In genomic region chr12:8897140-8897539, GRCm38 (mm10) we compare ENCODE assay signal across 16 mouse cellular contexts. TPM values are rescaled to one million over a fixed set of nuclear protein-coding genes. Genes with fewer than 3 reads are reported as not detected.
DNase-seq lines count a peak whose midpoint lies in the region; ATAC-seq lines count a peak whose summit lies in the region.
"Had no signal": no experiment of that assay in that cellular context is flagged by ENCODE, and none has a peak within 500 bp of the region (broad histone marks: within the 10 kb centered on the region; RNA-seq: fewer than 3 reads in every experiment).

No protein-coding gene starts in this region.

- no peaks in the 10 kb centered on the region for H3K27me3 ChIP-seq in heart, embryonic 16.5 days (ENCODE audit: control insufficient read depth, insufficient read depth, low read length)
- H3K27me3 ChIP-seq in limb, embryonic 10.5 days (ENCODE audit: low read depth, poor library complexity, severe bottlenecking): no peaks in the 10 kb centered on the region
- H3K27me3 ChIP-seq in forebrain, embryonic 12.5 days: no peaks in the 10 kb centered on the region
- H3K27me3 ChIP-seq: forebrain, embryonic 15.5 days; neural tube, embryonic 15.5 days had no signal

- H3K9me3 ChIP-seq in heart, embryonic 16.5 days (replicated peaks; ENCODE audit: control insufficient read depth, low read length): no peaks in the 10 kb centered on the region
- no peaks in the 10 kb centered on the region for H3K9me3 ChIP-seq in limb, embryonic 10.5 days (replicated peaks)
- H3K9me3 ChIP-seq in forebrain, embryonic 12.5 days: no peaks in the 10 kb centered on the region
- H3K9me3 ChIP-seq: forebrain, embryonic 15.5 days; liver, embryonic 13.5 days; neural tube, embryonic 15.5 days had no signal

- no peaks in the 10 kb centered on the region for H3K36me3 ChIP-seq in heart, embryonic 16.5 days (ENCODE audit: control insufficient read depth, insufficient read depth)
- H3K36me3 ChIP-seq in limb, embryonic 10.5 days: no peaks in the 10 kb centered on the region
- H3K36me3 ChIP-seq in forebrain, embryonic 12.5 days (replicated peaks): no peaks in the 10 kb centered on the region
- H3K36me3 ChIP-seq: forebrain, embryonic 15.5 days; liver, embryonic 13.5 days; neural tube, embryonic 15.5 days had no signal

- DNase-seq in embryo, embryonic 10 days (ENCODE audit: low spot score): peak; percentile 57
- no peak for DNase-seq in embryo, embryonic 9.5 days (ENCODE audit: extremely low spot score)
- DNase-seq in heart, postnatal 14 days: no peak
- DNase-seq in ZHBTc4 (ENCODE audit: low read depth, low spot score): peak; percentile 40
- DNase-seq in limb, embryonic 10.5 days (ENCODE audit: low spot score): no peak
- DNase-seq in testis, postnatal 14 days (ENCODE audit: low spot score): no peak
- DNase-seq: cerebellum, postnatal 10 days; gastrocnemius, postnatal 10 days; kidney, postnatal 36 days; liver, embryonic 13.5 days; retina, postnatal 1 day had no signal

- no peak overlapping the region for H3K9ac ChIP-seq in heart, embryonic 16.5 days (ENCODE audit: low read length)
- H3K9ac ChIP-seq in forebrain, embryonic 12.5 days: no peak overlapping the region
- H3K9ac ChIP-seq: forebrain, embryonic 15.5 days; liver, embryonic 13.5 days; neural tube, embryonic 15.5 days had no signal

- no peak overlapping the region for H3K4me3 ChIP-seq in heart, embryonic 16.5 days (ENCODE audit: low read length)
- no peak overlapping the region for H3K4me3 ChIP-seq in limb, embryonic 10.5 days
- H3K4me3 ChIP-seq in forebrain, embryonic 12.5 days (replicated peaks): no peak overlapping the region
- H3K4me3 ChIP-seq: forebrain, embryonic 15.5 days; liver, embryonic 13.5 days; neural tube, embryonic 15.5 days had no signal

- peak; percentile 67 for ATAC-seq in heart, embryonic 16.5 days (replicated peaks; ENCODE audit: extremely low read depth, insufficient read depth, low FRiP score)
- ATAC-seq in forebrain, embryonic 12.5 days (ENCODE audit: low FRiP score): no peak
- ATAC-seq: forebrain, embryonic 15.5 days; intestine, postnatal 0 days had no signal

- H3K4me2 ChIP-seq in heart, embryonic 16.5 days (ENCODE audit: low read depth, low read length): no peak overlapping the region
- no peak overlapping the region for H3K4me2 ChIP-seq in forebrain, embryonic 12.5 days
- H3K4me2 ChIP-seq: forebrain, embryonic 15.5 days; liver, embryonic 13.5 days; neural tube, embryonic 15.5 days had no signal

- peak overlapping the region; percentile 72 for H3K27ac ChIP-seq in heart, embryonic 16.5 days (ENCODE audit: low read length)
- peak overlapping the region; percentile 38 for H3K27ac ChIP-seq in limb, embryonic 10.5 days
- no peak overlapping the region for H3K27ac ChIP-seq in forebrain, embryonic 12.5 days
- H3K27ac ChIP-seq: forebrain, embryonic 15.5 days; liver, embryonic 13.5 days; neural tube, embryonic 15.5 days had no signal

- peaks cover 18% of the 10 kb centered on the region for H3K4me1 ChIP-seq in heart, embryonic 16.5 days (ENCODE audit: control insufficient read depth, insufficient read depth, low read length)
- H3K4me1 ChIP-seq in limb, embryonic 10.5 days: peaks cover 52% of the 10 kb centered on the region
- H3K4me1 ChIP-seq in forebrain, embryonic 12.5 days: peaks cover 25% of the 10 kb centered on the region

- intact Hi-C loops in heart, postnatal 14 days (cut with DNase I): no loop called here

- 27% methylated on average over 7 of the region's 7 CpGs for WGBS in heart, embryonic 16.5 days
- WGBS in limb, embryonic 10.5 days: 24% methylated on average over 7 of the region's 7 CpGs
- 74% methylated on average over 7 of the region's 7 CpGs for WGBS in forebrain, embryonic 12.5 days

RNA-seq across cellular contexts. Expression of gene Laptm4a, which starts 24.3 kb away (rescaled TPM):
- polyA plus RNA-seq in heart, embryonic 16.5 days (2015; fragmentation: Nextera tagmentation; extraction: Ambion mirVana): 283 and 313 TPM in 2 replicates
- 100 to 1,000 TPM; 325 to 358 TPM for total RNA-seq in heart, postnatal 14 days (2021)
- 156 and 185 TPM in 2 replicates for polyA plus RNA-seq in limb, embryonic 10.5 days (2016; fragmentation: Nextera tagmentation; extraction: Ambion mirVana)
- 212 and 215 TPM in 2 replicates for polyA plus RNA-seq in forebrain, embryonic 12.5 days (2016; fragmentation: Nextera tagmentation; extraction: Ambion mirVana)

RNA-seq across cellular contexts. Expression of gene Matn3, which starts 50.6 kb away (rescaled TPM):
- 0.54 and 0.63 TPM in 2 replicates for polyA plus RNA-seq in heart, embryonic 16.5 days (2015; fragmentation: Nextera tagmentation; extraction: Ambion mirVana)
- total RNA-seq in heart, postnatal 14 days (2021): not detected
- polyA plus RNA-seq in limb, embryonic 10.5 days (2016; fragmentation: Nextera tagmentation; extraction: Ambion mirVana): 5.2 and 5.4 TPM in 2 replicates
- 0.54 and 0.58 TPM in 2 replicates for polyA plus RNA-seq in forebrain, embryonic 12.5 days (2016; fragmentation: Nextera tagmentation; extraction: Ambion mirVana)
- polyA plus RNA-seq: intestine, postnatal 0 days had no signal

Comparison
In these comparisons a context has a peak if more than half of its experiments do, and no peak if none do; other contexts are left out.
1. DNase-seq: peak in embryo, embryonic 10 days (single experiment) and ZHBTc4 (single experiment); none in embryo, embryonic 9.5 days (single experiment), heart, postnatal 14 days (0 of 2), limb, embryonic 10.5 days (single experiment) and testis, postnatal 14 days (single experiment).